12 mouse cellular contexts compared by ENCODE assay signal in the genomic region with DNA sequence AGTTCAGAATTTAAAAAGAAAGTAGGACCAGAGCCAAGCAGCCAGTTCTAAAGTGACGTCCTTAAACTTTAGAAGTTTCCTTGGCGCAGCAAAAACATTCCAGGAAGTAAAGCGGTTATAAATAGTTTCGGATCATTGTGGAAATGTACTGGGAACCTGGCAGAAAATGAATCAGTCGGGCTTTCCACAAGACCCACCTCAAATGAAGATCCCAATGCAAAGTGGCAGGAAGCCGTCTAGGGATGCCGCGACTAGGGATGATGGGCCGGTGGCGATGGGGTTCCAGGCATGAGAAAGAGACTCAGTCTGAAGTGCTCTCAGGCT.
DNase-seq lines count a peak whose midpoint lies in the region; ATAC-seq and TF ChIP-seq lines count a peak whose summit lies in the region.
"Had no signal": no experiment of that assay in that cellular context is flagged by ENCODE, and none has a peak within 500 bp of the region (broad histone marks: within the 10 kb centered on the region; RNA-seq: fewer than 3 reads in every experiment).

No protein-coding gene starts in this region.

- no peaks in the 10 kb centered on the region for H3K36me3 ChIP-seq in heart, embryonic 12.5 days
- no peaks in the 10 kb centered on the region for H3K36me3 ChIP-seq in kidney, postnatal 0 days (ENCODE audit: insufficient read depth, low read length)
- H3K36me3 ChIP-seq in stomach, embryonic 15.5 days = no peaks in the 10 kb centered on the region
- H3K36me3 ChIP-seq in forebrain, embryonic 15.5 days = no peaks in the 10 kb centered on the region
- H3K36me3 ChIP-seq: hindbrain, embryonic 15.5 days; limb, embryonic 13.5 days; midbrain, embryonic 15.5 days had no signal

- no peaks in the 10 kb centered on the region for H3K9me3 ChIP-seq in heart, embryonic 12.5 days (replicated peaks)
- no peaks in the 10 kb centered on the region for H3K9me3 ChIP-seq in kidney, postnatal 0 days (replicated peaks; ENCODE audit: low read length)
- no peaks in the 10 kb centered on the region for H3K9me3 ChIP-seq in stomach, embryonic 15.5 days
- no peaks in the 10 kb centered on the region for H3K9me3 ChIP-seq in forebrain, embryonic 15.5 days
- H3K9me3 ChIP-seq: hindbrain, embryonic 15.5 days; limb, embryonic 13.5 days; midbrain, embryonic 15.5 days had no signal

- no peak overlapping the region for H3K9ac ChIP-seq in heart, embryonic 12.5 days
- H3K9ac ChIP-seq in kidney, postnatal 0 days (ENCODE audit: low read depth, low read length) = no peak overlapping the region
- no peak overlapping the region for H3K9ac ChIP-seq in stomach, embryonic 15.5 days
- no peak overlapping the region for H3K9ac ChIP-seq in forebrain, embryonic 15.5 days (replicated peaks)
- H3K9ac ChIP-seq: hindbrain, embryonic 15.5 days; limb, embryonic 13.5 days; midbrain, embryonic 15.5 days had no signal

- DNase-seq in heart, adult 18-20 months = peak; percentile 43 to 48
- DNase-seq in heart, postnatal 4 days = no peak
- peak; percentile 92 for DNase-seq in kidney, postnatal 0 days (ENCODE audit: low spot score)
- no peak for DNase-seq in cerebellum, adult 18-20 months
- no peak for DNase-seq in spleen, postnatal 4 days (ENCODE audit: low spot score in 2 of 2)

- no peak overlapping the region for H3K4me2 ChIP-seq in heart, embryonic 12.5 days
- H3K4me2 ChIP-seq in kidney, postnatal 0 days (ENCODE audit: low read length) = peak overlapping the region; percentile 42
- H3K4me2 ChIP-seq in stomach, embryonic 15.5 days = peak overlapping the region; percentile 14; the same call in 1 of the 2 replicates
- H3K4me2 ChIP-seq in forebrain, embryonic 15.5 days (replicated peaks) = no peak overlapping the region
- H3K4me2 ChIP-seq: hindbrain, embryonic 15.5 days; limb, embryonic 13.5 days; midbrain, embryonic 15.5 days had no signal

- peaks cover 27% of the 10 kb centered on the region for H3K4me1 ChIP-seq in heart, embryonic 12.5 days (replicated peaks)
- 0 out of 2 replicates have a peak, but pooled peaks cover 6% of the 10 kb centered on the region for H3K4me1 ChIP-seq in kidney, postnatal 0 days (replicated peaks; ENCODE audit: insufficient read depth, low read length)
- H3K4me1 ChIP-seq in stomach, embryonic 15.5 days = no peaks in the 10 kb centered on the region; the same call in 1 of the 2 replicates
- no peaks in the 10 kb centered on the region for H3K4me1 ChIP-seq in forebrain, embryonic 15.5 days
- H3K4me1 ChIP-seq: hindbrain, embryonic 15.5 days; midbrain, embryonic 15.5 days had no signal

- H3K4me3 ChIP-seq in heart, embryonic 12.5 days = no peak overlapping the region
- H3K4me3 ChIP-seq in kidney, postnatal 0 days (replicated peaks; ENCODE audit: low read depth, low read length) = 0 out of 2 replicates have a peak overlapping the region, but pooled peaks have one; percentile 0
- H3K4me3 ChIP-seq in stomach, embryonic 15.5 days (replicated peaks) = no peak overlapping the region
- no peak overlapping the region for H3K4me3 ChIP-seq in forebrain, embryonic 15.5 days
- H3K4me3 ChIP-seq: erythroblast, embryonic 14.5 days; hindbrain, embryonic 15.5 days; limb, embryonic 13.5 days; midbrain, embryonic 15.5 days had no signal

- H3K27ac ChIP-seq in heart, embryonic 12.5 days (ENCODE audit: poor library complexity, severe bottlenecking) = peak overlapping the region; percentile 86; the same call in 1 of the 2 replicates
- peak overlapping the region; percentile 83 for H3K27ac ChIP-seq in kidney, postnatal 0 days
- peak overlapping the region; percentile 65; the same call in 1 of the 2 replicates for H3K27ac ChIP-seq in stomach, embryonic 15.5 days
- H3K27ac ChIP-seq in forebrain, embryonic 15.5 days (replicated peaks) = no peak overlapping the region
- H3K27ac ChIP-seq: hindbrain, embryonic 15.5 days; midbrain, embryonic 15.5 days had no signal

- no peak for ATAC-seq in heart, embryonic 12.5 days (ENCODE audit: insufficient number of reproducible peaks, low FRiP score)
- ATAC-seq in kidney, postnatal 0 days (replicated peaks; ENCODE audit: low FRiP score, low read depth) = no peak
- ATAC-seq in stomach, embryonic 15.5 days (ENCODE audit: insufficient read depth, low FRiP score, low read depth) = no peak
- ATAC-seq in forebrain, embryonic 15.5 days (replicated peaks) = no peak
- ATAC-seq: midbrain, embryonic 15.5 days had no signal

- 65% methylated on average over 10 of the region's 10 CpGs for WGBS in heart, embryonic 12.5 days
- 50% methylated on average over 10 of the region's 10 CpGs for WGBS in kidney, postnatal 0 days
- WGBS in stomach, embryonic 15.5 days = 62% methylated on average over 10 of the region's 10 CpGs
- WGBS in forebrain, embryonic 15.5 days = 83% methylated on average over 10 of the region's 10 CpGs

- no peak for TF ChIP-seq CTCF in kidney, postnatal 0 days (IDR thresholded peaks at IDR 0.05; ENCODE audit: low read depth)

- no peaks in the 10 kb centered on the region for H3K27me3 ChIP-seq in heart, embryonic 12.5 days (replicated peaks)
- no peaks in the 10 kb centered on the region for H3K27me3 ChIP-seq in kidney, postnatal 0 days (ENCODE audit: insufficient read depth, low read length)
- H3K27me3 ChIP-seq in stomach, embryonic 15.5 days (replicated peaks) = no peaks in the 10 kb centered on the region
- H3K27me3 ChIP-seq in forebrain, embryonic 15.5 days = no peaks in the 10 kb centered on the region
- H3K27me3 ChIP-seq: hindbrain, embryonic 15.5 days; limb, embryonic 13.5 days; midbrain, embryonic 15.5 days had no signal

Comparison
In these comparisons a context has a peak if more than half of its experiments do, and no peak if none do; other contexts are left out.
1. DNase-seq: peak in heart, adult 18-20 months (2 of 2) and kidney, postnatal 0 days (single experiment); none in heart, postnatal 4 days (single experiment), cerebellum, adult 18-20 months (0 of 2) and spleen, postnatal 4 days (0 of 2).
2. H3K4me2 ChIP-seq: peak in kidney, postnatal 0 days (single experiment) and stomach, embryonic 15.5 days (single experiment); none in heart, embryonic 12.5 days (single experiment) and forebrain, embryonic 15.5 days (single experiment).